Mouse (Mus musculus): ENCODE measurements at regions not wholly inside any gene's neighbourhood (a gene's known extent, or its start where the extent isn't known, plus 50 kb on each side); places are given as distances from the start of the nearest gene placed in this dataset.
"Not testable (repeated sequence)": the region's sequence is repeated elsewhere in the genome, so short reads cannot be mapped to it uniquely, and the experiment has no call there.

DNA sequence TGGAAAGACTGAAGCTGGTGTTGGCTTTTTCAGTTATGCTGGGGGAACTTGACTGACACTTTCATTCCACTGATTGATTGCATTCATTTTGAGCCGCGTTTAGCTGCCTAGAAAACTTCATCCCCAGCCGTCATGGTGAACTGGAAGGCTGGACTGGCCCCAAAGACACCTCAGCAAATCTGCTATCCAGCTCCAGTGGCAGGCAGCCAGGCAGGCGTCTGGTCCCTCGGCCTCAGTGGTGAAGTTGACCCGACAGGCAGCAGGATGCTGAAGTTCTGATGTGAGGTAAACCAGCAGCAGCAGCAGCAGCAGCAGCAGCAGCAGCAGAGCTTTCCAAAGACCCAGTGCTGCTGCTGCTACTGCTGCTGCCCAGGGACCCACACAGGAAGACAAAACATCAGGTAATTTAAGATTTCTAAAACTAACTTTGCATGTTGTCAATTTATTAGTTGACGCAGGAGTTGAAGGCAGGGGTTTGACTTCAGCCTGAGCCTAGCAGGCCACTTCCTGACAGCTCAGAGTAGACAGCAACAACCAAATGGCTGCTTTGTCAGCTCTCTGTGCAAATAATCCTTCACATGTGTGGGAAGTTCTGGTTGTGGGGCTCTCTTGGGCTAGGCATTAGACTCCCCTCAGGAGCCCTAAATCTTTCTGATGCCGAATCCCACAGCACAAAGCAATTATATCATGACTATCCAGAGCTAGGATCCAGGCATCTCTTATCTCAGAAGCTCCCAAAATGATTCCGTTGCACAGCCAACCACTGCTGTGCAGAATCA, 200.4 kb upstream of the Nhs start:
- DNase-seq, result peak; percentile 40

DNA sequence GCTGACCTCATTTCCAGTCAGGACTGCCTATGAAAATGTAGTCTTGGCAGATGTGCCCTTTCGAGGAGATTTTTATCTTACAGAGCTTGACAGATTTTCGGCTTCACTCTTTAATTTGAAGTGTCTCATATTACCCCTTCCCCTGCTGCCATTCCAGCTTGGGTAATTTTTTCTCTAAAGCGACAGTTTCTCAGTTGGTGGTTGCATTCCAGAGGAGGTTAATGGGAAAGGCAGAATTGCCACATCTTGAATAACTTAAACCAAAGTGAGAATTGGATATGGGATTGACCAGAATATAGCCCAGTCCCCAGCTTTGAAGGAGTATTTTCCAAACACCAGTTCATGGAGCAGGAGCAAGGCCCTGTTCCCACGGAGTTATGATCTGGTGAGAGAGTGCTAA, 188.8 kb upstream of the Nhs start:
- DNase-seq, result no peak

DNA sequence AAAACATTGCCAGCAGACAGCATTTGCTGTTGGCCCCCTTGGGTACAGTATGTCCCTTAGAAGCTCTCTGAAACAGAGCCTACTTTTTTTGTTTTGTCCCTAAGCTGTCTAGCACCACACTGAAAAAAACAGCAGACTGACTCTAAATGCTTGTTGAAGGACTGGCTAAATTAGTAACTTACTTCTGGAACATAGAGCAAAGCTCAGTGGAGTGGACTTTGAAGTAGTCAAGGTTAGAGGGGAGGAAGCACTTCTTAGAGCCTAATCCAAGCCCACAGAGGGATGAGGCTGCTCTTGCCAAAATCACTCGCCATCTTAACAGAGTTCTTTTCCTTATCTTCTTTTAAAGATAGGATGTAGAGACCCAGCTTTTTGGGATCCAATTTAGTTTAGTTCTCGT, 188.4 kb upstream of the Nhs start:
- DNase-seq, result peak; percentile 68

DNA sequence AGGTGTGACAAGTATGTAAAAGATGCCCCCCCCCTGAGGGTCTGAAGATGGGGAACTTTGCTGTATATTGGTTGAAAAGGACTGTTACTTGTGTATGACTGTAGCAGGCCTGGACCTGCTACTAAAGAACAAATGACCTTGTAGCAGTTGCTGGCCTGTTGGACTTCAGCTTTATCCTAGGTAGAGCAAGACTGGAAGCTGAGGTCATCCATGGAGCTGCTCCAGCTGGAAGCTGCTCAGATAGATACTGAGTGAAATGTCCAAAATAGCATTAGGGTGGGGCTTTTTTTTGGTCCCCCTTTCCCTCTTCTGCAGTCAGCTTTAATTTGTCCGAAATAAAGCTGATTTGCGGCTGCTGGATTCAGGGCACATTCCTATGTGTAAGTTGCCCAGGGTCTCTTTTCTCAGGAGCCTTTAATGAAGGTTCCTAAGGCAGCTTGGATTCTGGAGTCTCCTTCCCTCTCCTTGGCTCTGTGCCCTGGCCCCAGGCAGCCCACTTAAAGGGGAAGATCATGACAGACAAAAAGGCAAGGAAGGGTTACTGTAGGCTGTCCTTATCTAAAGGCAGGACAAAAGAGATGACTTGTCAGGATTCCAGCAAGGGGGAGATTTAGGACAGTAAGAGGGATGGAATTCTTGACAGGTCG, 186.1 kb upstream of the Nhs start:
- peak; percentile 42 for DNase-seq

DNA sequence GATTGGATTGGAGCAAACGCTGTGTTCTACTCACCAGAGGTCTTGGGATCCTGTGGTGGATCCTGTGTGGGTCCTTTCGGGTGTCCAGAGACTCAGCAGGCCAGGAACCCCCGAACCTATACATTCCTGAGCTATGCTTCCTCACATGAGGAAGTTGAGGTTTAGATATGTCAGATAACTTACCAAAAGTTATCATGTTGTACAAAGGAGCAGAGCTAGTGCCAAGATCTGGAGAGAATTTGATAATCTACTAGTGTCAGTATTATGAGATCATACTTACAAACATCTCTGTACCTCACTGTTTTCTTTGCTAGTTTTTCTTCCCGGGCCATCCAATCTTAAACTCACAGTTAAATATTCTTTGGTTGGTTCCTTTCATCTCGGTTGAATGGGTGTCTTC, 172.6 kb upstream of the Nhs start:
- DNase-seq, result no peak

DNA sequence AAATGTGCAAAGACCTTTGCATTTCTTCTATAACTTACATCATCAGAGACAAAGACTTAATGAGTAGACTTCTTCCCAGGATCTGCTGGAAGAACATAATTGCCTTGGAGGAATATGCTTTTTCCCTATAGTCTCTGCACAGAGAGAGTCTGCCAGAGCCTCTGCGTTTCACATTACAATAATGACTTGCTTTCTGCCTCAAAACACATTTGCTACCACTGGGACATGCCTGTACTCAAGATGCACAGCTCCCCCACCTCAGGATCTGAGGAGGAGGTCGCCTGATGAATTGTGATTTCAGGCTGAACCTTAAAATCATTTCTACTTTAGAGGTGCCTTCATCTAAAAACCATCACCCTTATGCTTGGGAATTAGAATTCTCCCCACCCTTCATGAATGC, 148.1 kb upstream of the Nhs start:
- DNase-seq, result no peak

DNA sequence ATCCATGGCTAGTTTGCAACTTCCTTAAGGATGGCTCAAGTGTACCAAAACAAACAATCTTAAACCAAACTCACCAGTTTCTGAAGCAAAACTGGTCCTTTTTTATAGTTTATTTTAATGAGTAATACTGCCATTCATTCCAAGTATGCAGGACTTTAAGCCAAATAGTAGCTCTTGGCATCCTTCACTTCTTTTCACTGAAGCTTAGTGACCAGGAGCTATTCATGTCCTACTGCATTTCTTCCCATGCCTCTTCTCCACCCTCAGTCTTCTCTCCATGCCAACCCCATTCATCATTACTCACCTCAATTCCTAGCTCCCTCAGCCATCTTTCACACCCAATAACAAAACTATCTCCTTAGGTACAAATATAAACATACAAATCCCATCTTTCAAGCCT, 144.6 kb upstream of the Nhs start:
- DNase-seq, result no peak

DNA sequence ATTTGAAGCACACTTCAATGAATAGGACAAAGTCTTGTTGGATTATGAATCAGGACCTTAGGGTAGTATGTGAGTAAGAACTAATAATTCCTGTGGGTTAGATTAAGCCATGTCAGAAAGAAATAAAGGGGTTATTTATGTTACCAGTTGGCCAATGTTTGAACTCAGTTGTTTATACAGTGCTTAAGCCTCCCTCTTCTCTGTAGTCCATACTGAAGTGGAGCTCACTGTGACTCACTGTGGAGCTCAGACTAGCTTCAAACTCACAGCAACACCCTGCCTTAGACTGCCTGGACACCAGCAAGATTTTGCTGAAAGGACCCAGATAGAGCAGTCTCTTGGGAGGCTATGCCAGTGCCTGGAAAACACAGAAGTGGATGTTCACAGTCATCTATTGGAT, 143.3 kb upstream of the Nhs start:
- no peak for DNase-seq

DNA sequence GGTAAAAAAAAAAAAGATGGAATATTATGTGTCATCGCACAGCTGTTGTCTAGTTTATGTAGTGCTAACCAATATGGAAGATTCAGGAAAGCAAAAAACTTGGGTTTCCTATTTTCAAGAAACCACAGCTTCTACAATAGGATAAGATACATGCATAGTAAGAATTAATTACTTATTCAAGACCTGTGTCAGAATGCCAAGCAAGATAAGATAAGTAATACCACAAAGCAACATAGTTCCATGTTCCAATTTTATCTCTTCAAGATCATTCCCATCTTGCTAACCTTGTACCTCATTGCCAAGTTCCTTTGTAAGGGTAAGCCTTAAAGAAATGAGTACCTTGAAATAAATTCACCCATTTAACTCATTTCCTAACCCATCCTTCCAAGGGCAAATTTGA, 131.7 kb upstream of the Nhs start:
- DNase-seq, result no peak

DNA sequence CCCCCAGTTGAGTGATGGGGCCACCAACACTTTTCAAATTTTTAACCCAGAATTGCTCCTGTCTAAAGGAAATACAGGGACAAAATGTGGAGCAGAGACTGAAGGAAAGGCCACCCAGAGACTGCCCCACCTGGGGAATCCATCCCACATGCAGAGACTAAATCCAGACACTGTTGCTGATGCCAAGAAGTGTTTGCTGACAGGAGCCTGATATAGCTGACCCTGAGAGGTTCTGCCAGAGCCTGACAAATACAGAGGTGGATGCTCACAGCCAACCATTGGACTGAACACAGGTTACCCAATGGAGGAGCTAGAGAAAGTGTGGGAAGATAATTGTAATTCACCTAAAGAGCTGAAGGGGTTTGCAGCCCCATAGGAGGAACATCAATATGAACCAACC, 126.6 kb upstream of the Nhs start:
- DNase-seq, result not testable (repeated sequence)

DNA sequence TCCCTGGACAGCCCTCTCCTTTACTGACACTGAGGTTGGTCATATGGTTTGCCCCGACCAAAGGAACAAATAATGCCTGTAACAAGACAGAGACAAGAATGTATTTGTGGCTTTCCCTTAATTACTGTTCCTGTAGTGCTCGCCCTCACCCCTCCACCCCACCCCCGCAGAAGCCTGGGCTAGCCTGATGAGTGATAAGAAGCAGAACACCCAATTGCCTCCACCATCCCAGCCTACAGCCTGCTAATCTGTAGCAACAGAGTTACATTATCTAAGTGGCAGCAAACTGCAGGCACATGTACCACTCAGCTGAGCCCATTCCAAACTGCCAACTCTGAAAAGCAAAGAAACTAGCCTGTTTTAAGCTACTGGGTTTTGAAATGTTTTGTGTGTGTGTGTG, 124.7 kb upstream of the Nhs start:
- DNase-seq, result no peak

DNA sequence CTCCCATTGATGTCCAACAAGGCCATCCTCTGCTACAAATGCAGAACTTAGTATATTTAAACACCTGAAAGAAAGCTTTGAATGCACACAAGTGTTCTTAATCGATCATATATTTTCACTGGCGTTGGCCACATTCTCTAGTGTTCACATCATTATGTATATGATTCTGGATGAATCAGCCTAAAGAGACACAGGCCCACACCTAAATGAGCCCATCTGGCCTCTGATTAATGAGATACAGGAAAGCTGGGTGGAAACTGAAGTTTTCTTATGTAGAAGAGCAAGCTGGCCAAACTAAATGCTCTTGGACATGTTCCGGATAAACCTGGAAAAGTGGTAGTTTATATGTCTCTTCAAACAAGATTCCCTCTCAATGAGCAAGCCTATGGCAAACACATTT, 123.2 kb upstream of the Nhs start:
- DNase-seq, result no peak

DNA sequence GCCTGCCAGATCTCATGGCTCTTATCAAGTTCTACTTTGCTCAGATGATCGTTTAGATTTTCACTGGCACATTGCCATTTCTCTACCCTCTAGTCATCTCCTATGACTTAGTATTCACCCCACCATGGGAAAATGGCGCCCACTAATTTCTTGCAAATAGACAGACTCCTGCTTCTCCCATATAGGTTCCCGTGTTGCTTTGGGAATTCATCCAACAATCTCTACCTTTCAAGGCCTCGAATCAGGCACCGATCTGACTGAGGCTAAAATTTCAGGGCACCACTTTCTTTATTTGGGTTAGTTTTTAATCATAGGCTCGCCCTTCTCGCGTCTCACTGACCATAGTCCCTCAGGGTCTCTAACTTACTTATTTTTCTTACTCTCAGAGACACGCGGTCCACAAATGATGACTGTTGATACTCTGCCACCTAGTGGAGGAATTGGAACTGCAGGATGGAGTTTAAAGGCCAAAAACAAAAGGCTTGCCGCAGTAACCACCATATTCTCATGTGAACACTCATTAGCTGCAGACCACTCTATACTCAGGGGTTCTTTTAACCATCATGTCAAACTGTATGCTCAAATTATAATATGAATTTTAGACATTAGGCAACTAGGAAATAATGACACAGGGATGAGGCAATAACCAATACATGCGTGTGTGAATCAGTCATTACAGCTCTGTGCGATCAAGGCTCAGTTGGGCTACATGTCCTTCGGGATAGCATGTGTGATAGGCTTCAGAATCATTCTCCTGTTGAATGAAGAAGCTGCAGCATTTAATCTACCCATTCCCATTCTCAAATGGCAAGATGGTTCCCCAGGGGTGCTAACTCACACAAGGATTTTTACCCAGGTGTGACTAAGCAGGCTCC, 119.5 kb upstream of the Nhs start:
- peak; percentile 74 for DNase-seq

DNA sequence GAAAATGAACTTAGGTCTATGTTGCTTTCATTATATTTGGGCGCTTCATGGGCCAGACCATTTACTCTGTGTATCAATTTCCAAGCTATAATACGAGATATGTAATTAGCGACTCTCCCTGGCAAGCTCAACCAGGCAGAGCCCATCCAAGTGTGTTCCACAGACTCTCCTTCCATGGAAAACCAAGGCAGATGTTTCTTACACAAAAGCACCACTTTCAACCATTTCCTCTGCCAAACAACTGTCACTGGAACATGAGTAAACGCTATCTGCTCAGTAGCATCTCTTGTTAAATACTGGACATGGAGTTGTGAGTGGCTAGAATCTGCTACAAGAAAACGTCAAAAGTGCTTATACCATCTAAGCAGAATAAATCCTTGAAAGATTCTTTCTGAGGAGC, 115.1 kb upstream of the Nhs start:
- DNase-seq, result no peak

DNA sequence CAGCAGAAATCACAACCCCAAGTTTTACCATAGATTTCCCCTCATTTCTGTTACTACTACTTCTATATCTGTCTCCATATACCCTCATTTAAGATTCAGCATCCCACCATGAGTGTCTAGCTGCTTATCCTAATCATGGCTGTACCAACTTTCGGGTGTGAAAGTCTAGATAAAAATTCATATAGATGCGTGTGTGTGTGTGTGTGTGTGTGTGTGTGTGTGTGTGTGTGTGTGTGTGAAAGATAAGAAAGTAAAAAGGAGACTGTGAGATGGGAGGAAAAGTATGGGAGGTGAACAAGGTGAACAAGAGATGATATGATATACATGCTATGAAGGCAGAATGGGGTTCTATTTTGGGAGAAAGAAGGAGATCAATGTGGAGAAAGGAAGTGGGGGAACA, 111.7 kb upstream of the Nhs start:
- no peak for DNase-seq

DNA sequence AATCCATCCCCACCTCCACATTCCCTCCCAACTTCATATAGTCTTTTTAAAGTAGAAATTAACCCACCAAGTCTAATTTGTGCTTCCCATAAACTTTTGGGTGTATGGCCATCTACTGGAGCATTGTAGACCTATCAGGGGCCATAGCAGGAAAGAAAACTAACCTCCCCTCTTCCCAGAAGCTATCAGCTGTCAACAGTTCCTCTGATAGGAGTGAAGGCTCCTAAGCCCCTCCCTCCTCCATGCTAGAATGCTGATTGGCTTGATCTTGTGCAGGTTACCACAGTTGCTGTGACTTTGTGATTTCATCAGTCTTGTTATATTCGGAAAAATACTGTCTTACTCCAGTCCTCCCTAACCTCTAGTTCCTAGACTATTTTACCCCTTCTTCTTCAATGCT, 109.4 kb upstream of the Nhs start:
- no peak for DNase-seq

DNA sequence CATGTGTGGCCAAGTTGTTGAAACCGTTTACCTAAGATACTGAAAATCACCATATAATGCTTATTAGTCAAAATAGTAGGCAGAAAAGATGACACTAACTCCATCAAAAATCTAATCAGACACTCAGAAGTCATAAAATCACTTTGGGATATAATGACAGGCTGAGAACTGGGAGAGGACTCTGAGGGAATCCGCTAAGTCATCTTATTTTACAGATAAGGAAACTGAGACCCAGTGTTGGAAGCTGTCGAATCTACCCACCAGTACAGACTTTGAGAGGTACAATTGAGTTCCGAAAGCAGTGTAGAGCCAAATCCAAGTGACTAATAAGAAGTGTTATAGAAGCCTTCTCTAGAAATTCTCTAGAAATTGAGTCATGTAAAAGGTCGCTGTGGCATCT, 108.6 kb upstream of the Nhs start:
- DNase-seq, result no peak

DNA sequence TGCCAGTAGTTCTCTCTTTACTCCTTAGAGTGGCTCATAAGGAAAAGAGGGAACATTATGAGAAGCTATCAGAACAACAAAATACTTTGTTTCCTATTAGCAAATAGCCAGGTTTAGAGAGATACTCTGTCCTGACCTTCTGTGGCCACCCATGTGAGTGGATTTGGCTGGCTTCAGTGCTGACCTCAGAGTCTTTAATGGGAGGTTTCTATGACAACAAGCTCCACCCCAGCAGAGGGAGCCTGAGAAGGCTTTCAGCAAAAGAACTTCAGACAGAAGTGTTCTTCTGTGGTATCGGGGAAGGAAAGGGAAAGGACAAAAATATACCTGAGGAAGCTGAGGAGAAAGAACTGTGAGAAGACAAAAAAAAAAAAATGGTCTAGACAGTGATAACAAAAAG, 108.1 kb upstream of the Nhs start:
- peak; percentile 83 for DNase-seq

DNA sequence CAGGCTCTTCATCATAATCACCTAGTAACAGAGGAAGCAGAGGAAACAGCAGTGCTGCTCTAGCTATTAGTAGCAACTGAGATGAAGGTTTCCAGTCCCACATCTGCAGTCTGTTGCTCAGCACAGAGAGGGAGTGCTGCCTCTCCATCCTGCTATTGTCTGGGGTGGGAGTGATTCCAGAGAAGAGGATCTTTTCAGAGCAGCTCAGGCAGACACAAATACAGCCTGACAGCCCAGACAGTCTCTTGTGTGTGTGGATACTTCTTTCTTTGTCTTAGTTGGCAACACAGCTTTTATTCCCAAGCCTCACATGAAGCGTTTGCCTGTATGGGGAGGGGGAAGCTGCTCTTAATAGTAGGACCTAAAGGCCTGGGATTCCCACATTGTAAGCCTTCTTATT, 107.2 kb upstream of the Nhs start:
- peak; percentile 42 for DNase-seq

DNA sequence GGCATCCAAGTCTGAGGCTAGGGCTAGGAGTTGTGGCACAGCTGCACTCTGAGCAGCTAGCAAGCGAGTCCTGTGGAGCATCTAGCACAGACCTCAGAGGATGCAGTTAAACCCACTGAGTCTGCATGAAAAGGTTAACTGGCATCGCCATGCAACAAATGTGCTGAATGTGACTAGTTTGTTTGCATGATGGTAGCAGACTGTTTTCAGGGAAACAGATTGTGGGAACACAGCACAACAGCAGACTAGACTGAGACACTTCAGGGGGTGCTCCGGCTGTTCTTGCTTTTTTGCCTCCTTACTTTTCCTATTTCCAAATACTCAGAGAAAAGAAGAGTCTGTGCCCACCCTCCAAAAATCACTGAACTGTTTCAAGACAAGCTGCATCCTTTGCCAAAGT, 97.9 kb upstream of the Nhs start:
- no peak for DNase-seq

DNA sequence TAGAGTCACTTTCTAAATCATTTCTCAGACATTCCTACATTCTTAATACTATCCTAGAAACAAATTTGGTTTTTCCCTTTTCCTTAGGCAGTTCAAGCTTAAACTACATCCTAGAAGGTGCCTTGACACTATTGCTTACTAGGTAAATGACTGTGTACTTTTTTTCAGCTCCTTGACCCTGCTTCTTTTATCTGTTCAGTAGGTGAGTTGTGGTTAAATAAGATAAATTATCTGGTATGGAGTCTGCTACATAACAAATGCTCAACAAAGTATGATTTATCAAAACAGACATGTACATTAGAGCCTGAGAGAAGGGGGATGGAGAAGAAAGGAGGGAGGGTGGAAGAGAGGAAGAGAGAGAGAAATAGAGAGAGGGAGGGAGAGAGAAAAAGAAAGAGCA, 96.3 kb upstream of the Nhs start:
- no peak for DNase-seq

DNA sequence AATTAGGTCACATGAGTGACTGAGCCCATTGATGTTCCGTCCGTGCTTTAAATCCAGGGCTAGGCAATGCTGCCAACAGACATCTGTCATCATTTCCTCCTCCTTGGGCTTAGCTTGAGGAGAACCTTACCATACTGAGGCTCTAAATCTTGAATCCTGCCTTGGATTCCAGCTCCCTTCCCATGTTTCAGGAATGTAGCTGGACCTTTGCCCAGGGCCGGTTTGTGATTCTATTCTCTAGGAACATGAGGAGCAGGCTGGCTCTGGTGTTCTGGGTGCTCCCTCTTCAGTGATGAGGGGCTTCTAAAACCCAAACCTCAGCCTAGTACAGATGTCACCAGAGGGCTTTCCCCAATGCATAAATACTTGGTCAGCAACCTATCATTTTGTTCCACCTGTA, 81.8 kb upstream of the Nhs start:
- peak; percentile 5 for DNase-seq

DNA sequence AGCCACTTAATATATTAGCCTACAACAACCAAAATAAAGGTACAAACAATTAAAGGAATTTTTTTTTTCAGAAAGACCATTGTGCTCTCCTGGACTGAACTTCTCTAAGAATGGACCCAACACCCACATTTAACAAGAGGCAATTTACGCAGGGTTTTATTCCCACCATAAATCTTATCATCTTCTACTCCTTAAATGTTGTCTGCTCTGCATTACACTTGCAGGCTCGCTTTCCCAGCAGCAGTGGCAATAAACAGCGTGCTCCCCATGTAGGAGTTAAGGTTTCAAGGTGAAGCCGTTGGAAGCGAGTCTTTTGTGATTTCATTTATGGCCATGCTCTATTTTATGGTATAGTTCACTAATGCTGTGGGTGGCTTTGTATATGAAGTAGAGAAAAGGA, 76.0 kb upstream of the Nhs start:
- DNase-seq, result no peak

DNA sequence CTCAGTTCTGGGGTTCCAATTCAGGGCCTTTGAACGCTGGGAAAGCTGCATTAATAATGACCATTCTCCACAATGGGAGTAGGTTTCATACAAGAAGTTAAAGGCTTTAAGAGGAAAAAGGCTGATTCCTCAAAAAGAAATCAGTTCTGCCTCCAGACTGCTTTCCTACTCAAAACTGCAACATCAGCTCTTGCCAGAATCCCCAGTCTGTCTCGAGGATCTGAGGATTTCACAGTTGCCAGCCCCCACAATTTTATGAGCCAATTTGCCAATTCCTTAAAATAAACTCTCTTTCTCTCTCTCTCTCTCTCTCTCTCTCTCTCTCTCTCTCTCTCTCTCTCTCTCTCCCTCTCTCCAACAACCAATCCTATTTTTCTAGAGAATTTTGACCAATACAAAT, 51.3 kb upstream of the Nhs start:
- no peak for DNase-seq

Measured in kidney, adult 9 months (tissue).